Mouse (Mus musculus) CH12.LX (cell line): ENCODE measurements around the gene Tanc1. TPM values are rescaled to one million over a fixed set of nuclear protein-coding genes. Genes with fewer than 3 reads are reported as not detected.

Experiments used
- DNase-seq: peaks from one replicate; pipeline ENCODE4 v3.0.0-alpha.2; 2013; ENCODE audit errors: extremely low read depth
- H3K27ac ChIP-seq: 2 replicates; pipeline ENCODE4 v1.5.1; 2012; ENCODE audit warnings: low read depth, mild to moderate bottlenecking, control low read depth, moderate library complexity; ENCODE audit not compliant: insufficient read depth
- H3K27me3 ChIP-seq: replicated peaks from 2 replicates; pipeline ENCODE3; 2012; ENCODE audit warnings: inconsistent platforms
- H3K36me3 ChIP-seq, 2 experiments: replicated peaks in 1 of 2; 2 replicates each; pipeline versions ENCODE3 to v1.6.1; 2012; ENCODE audit warnings: inconsistent platforms in 1 of 2, low read length in 1 of 2, mild to moderate bottlenecking in 1 of 2, mixed read lengths in 1 of 2, moderate library complexity in 1 of 2; ENCODE audit not compliant: control insufficient read depth in 1 of 2, insufficient read depth in 1 of 2
- H3K4me1 ChIP-seq, 2 experiments: 2 replicates each; pipeline ENCODE4 v1.6.1; 2012; ENCODE audit warnings: inconsistent platforms in 1 of 2, moderate library complexity in 1 of 2; ENCODE audit not compliant: insufficient read depth in 2 of 2, control insufficient read depth in 1 of 2
- H3K4me2 ChIP-seq: 2 replicates; pipeline ENCODE4 v1.6.1; 2012; ENCODE audit warnings: low read depth, mild to moderate bottlenecking, control low read depth; ENCODE audit not compliant: poor library complexity, insufficient read depth, severe bottlenecking
- H3K4me3 ChIP-seq, 3 experiments: fragments of 150-350 bp in 1 of 3; sonication (generic) in 1 of 3; replicated peaks in 1 of 3; 2 replicates each; pipeline versions ENCODE3 to v1.5.1; 2011 to 2012; ENCODE audit warnings: low read depth in 2 of 3, low read length in 2 of 3, mild to moderate bottlenecking in 2 of 3, moderate library complexity in 2 of 3, control low read depth in 1 of 3, improper control_type of control experiment in 1 of 3, inconsistent platforms in 1 of 3, mixed read lengths in 1 of 3; ENCODE audit not compliant: poor library complexity in 1 of 3
- H3K79me2 ChIP-seq: replicated peaks from 2 replicates; pipeline ENCODE4 v1.6.1; 2012; ENCODE audit warnings: mild to moderate bottlenecking, moderate library complexity; ENCODE audit not compliant: control insufficient read depth, poor library complexity, insufficient read depth, severe bottlenecking; ENCODE audit errors: extremely low read depth
- H3K9ac ChIP-seq: 2 replicates; pipeline ENCODE4 v1.6.1; 2012; ENCODE audit warnings: low read depth, mild to moderate bottlenecking, control low read depth, moderate library complexity; ENCODE audit not compliant: insufficient read depth
- H3K9me3 ChIP-seq: replicated peaks from 2 replicates; pipeline ENCODE3; 2012; ENCODE audit warnings: low read length, inconsistent platforms, mixed read lengths
- CHD1 ChIP-seq: IDR thresholded peaks from 2 replicates; pipeline ENCODE4 v1.6.1; 2012; ENCODE audit warnings: low read depth, low read length, improper control_type of control experiment, inconsistent platforms
- CTCF ChIP-seq, 2 experiments: IDR thresholded peaks in 1 of 2; conservative IDR thresholded peaks in 1 of 2; 2 replicates each; pipeline ENCODE4 v1.5.1; 2011 to 2012; ENCODE audit warnings: low read depth in 2 of 2, low read length in 2 of 2, improper control_type of control experiment in 1 of 2, inconsistent platforms in 1 of 2, mild to moderate bottlenecking in 1 of 2, moderate library complexity in 1 of 2
- E2F4 ChIP-seq: IDR thresholded peaks from 2 replicates; pipeline ENCODE4 v1.6.1; 2011; ENCODE audit warnings: low read depth, low read length, improper control_type of control experiment; ENCODE audit not compliant: insufficient replicate concordance
- EP300 ChIP-seq: IDR thresholded peaks from 2 replicates; pipeline ENCODE4 v1.6.1; 2011; ENCODE audit warnings: low read length, improper control_type of control experiment
- ETS1 ChIP-seq: conservative IDR thresholded peaks from 2 replicates; pipeline ENCODE4 v1.6.1; 2012; ENCODE audit warnings: low read depth, mild to moderate bottlenecking, inconsistent platforms, low read length, improper control_type of control experiment, moderate library complexity
- HCFC1 ChIP-seq: IDR thresholded peaks from 2 replicates; pipeline ENCODE4 v1.6.1; 2012; ENCODE audit warnings: low read depth, mild to moderate bottlenecking, inconsistent platforms, low read length, improper control_type of control experiment
- IRF4 ChIP-seq: IDR thresholded peaks from 2 replicates; pipeline ENCODE4 v1.6.1; 2014; ENCODE audit warnings: low read depth, mild to moderate bottlenecking, inconsistent platforms, low read length, improper control_type of control experiment
- KAT2A ChIP-seq: IDR thresholded peaks from 2 replicates; pipeline ENCODE4 v1.6.1; 2012; ENCODE audit warnings: low read length, improper control_type of control experiment, inconsistent platforms; ENCODE audit not compliant: insufficient replicate concordance
- MAFK ChIP-seq: IDR thresholded peaks from 2 replicates; pipeline ENCODE4 v1.6.1; 2011; ENCODE audit warnings: low read length, improper control_type of control experiment; ENCODE audit not compliant: insufficient replicate concordance
- MAZ ChIP-seq: IDR thresholded peaks from 2 replicates; pipeline ENCODE4 v1.6.1; 2012; ENCODE audit warnings: low read depth, mild to moderate bottlenecking, inconsistent platforms, low read length, improper control_type of control experiment, moderate library complexity
- NELFE ChIP-seq: IDR thresholded peaks from 2 replicates; pipeline ENCODE4 v1.6.1; 2011; ENCODE audit warnings: low read depth, low read length, improper control_type of control experiment
- PAX5 ChIP-seq: IDR thresholded peaks from 2 replicates; pipeline ENCODE4 v1.6.1; 2012; ENCODE audit warnings: low read length, inconsistent platforms, mixed read lengths
- POLR2A ChIP-seq: IDR thresholded peaks from 2 replicates; pipeline ENCODE4 v1.6.1; 2011; ENCODE audit warnings: low read depth, mild to moderate bottlenecking, improper control_type of control experiment, low read length
- POLR2AphosphoS2 ChIP-seq: IDR thresholded peaks from 2 replicates; pipeline ENCODE4 v1.6.1; 2011; ENCODE audit warnings: low read depth, low read length, improper control_type of control experiment
- RAD21 ChIP-seq: IDR thresholded peaks from 2 replicates; pipeline ENCODE4 v1.6.1; 2011; ENCODE audit warnings: low read depth, mild to moderate bottlenecking, low read length, improper control_type of control experiment, moderate library complexity
- RCOR1 ChIP-seq: conservative IDR thresholded peaks from 2 replicates; pipeline ENCODE4 v1.6.1; 2012; ENCODE audit warnings: low read depth, mild to moderate bottlenecking, inconsistent platforms, low read length, improper control_type of control experiment
- UBTF ChIP-seq: IDR thresholded peaks from 2 replicates; pipeline ENCODE4 v1.6.1; 2012; ENCODE audit warnings: low read depth, mild to moderate bottlenecking, inconsistent platforms, low read length, improper control_type of control experiment, moderate library complexity
- USF1 ChIP-seq: IDR thresholded peaks from 2 replicates; pipeline ENCODE4 v1.6.1; 2014; ENCODE audit warnings: low read depth, mild to moderate bottlenecking, inconsistent platforms, low read length, improper control_type of control experiment
- ZKSCAN1 ChIP-seq: IDR thresholded peaks from 2 replicates; pipeline ENCODE4 v1.6.1; 2012; ENCODE audit warnings: low read depth, inconsistent platforms, low read length, improper control_type of control experiment, borderline replicate concordance
- ZMIZ1 ChIP-seq: IDR thresholded peaks from 2 replicates; pipeline ENCODE4 v1.6.1; 2012; ENCODE audit warnings: low read depth, mild to moderate bottlenecking, inconsistent platforms, low read length, improper control_type of control experiment
- ZNF384 ChIP-seq: IDR thresholded peaks from 2 replicates; pipeline ENCODE4 v1.6.1; 2012; ENCODE audit warnings: low read depth, low read length, improper control_type of control experiment, inconsistent platforms
- dilution Hi-C: fragments of 300-500 bp; cut with MboI; formaldehyde crosslinking; loops from 2 replicates; pipeline ENCODE4 v1.14.3; 2020; ENCODE audit warnings: low sequenced_read_pairs; ENCODE audit not compliant: extremely low pct_unique_long_range_greater_than_20kb, extremely low pct_ligation_motif_present
- in situ Hi-C: fragments of 300-500 bp; cut with MboI; formaldehyde crosslinking; loops from 3 replicates; pipeline ENCODE4 v1.14.3; 2019; ENCODE audit warnings: low sequenced_read_pairs, low pct_ligation_motif_present, low pct_unique_long_range_greater_than_20kb, mixed read lengths
- polyA plus RNA-seq: library from polyadenylated mRNA; unstranded; fragments of >175 nt; gene quantifications from 2 replicates; pipeline ENCODE4 v1.2.1, GENCODE M21; 2012; ENCODE audit warnings: low read depth; ENCODE audit not compliant: insufficient read length
- total RNA-seq, 2 experiments: library from RNA; depleted of rRNA; stranded (reverse); fragments of 300-350 nt in 1 of 2; fragments of >200 nt in 1 of 2; gene quantifications; 2 replicates each; pipeline ENCODE4 v1.2.3; 2012 to 2014

Gene Tanc1
- total and polyA plus RNA-seq, 3 experiments: 0.08 to 0.21 (median 0.08) TPM

DNA sequence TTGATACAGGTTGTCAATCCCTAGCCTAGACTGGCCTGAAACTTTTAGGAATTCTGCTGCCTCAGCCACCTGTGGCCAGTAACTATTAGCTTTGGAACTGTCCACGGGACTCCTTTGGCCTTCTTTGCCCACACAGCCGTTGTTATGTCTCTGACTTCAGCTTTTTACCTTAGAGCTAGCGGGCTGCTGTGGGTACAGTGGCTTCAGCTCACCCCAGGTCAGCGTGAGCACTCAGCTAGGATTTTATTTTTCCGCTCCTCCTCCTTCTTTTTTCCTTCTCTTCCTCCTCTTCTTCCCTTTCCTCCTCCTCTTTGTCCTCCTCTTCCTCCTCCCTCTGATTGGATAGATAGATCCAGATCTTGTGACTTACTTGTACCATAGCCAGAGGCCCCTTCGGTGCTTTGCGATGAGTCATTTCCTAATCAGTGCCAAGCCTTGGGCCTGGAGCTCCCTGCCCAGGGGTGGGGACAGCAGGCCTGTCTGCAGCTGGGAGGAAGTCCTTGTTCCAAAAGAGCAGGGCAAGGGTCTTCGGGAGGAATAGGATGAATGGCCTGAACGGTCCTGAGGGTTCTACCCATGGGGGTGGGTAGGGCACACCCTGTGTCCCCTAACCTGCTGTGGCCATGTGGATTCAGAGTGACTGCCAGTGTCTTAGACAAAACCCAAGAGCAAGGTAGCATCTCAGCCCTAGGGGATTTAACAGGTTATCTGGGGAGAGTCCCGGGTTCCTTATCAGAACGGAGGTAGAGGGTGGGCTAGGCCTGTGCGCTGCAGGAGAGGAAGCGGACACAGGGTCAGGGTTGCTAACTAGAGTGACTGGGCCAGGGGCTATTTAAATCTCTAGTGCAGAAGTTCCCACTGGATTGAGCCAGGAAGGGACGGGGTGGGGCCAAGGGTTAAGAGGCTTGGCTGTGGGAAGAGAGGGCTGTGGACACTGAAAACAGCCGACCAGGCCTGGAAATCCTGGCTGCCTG, 58.5 kb downstream of the Tanc1 start:
- Histone ChIP-seq H3K79me2 (no peaks in the 10 kb centered on the region), H3K27ac (no peak overlapping the region), H3K4me1 (peaks cover 4 to 17% of the 10 kb centered on the region in 2 experiments; a peak in 3 of 4 replicates), H3K9me3 (no peaks in the 10 kb centered on the region), H3K9ac (no peak overlapping the region), H3K4me2 (no peak overlapping the region), H3K36me3 (no peaks in the 10 kb centered on the region), H3K4me3 (no peak overlapping the region), H3K27me3 (no peaks in the 10 kb centered on the region)
- DNase-seq: peak; percentile 18
- in situ Hi-C loops: no loop called here
- no peak for TF ChIP-seq EP300
- TF ChIP-seq HCFC1: no peak
- no peak for TF ChIP-seq IRF4
- dilution Hi-C loops: no loop called here

DNA sequence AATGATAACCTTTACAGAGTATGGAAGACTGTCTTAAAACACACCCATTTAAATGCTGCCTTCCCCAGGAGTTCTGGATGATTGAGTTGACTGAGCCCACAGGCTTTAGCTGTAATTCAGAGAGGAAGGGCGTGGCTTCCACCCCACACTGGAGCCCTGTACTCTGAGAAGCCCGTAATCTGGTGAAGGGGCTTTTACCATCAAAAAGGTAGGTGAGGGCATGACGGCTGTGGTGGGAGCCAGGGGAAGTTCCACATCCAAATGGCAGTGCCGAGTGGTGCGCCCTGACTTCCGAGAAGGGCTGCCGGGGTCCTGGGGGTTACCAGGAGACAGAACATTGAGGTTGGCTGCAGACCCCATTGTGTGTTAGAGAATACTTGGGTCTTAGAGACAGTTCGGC, 59.8 kb downstream of the Tanc1 start:
- in situ Hi-C loops: no loop called here
- Histone ChIP-seq H3K79me2 (no peaks in the 10 kb centered on the region), H3K4me3 (no peak overlapping the region), H3K27me3 (no peaks in the 10 kb centered on the region), H3K4me2 (no peak overlapping the region), H3K27ac (no peak overlapping the region), H3K4me1 (peaks cover 4 to 17% of the 10 kb centered on the region in 2 experiments; a peak in 3 of 4 replicates), H3K9ac (no peak overlapping the region), H3K9me3 (no peaks in the 10 kb centered on the region), H3K36me3 (no peaks in the 10 kb centered on the region)
- no peak for TF ChIP-seq CTCF (conservative IDR thresholded peaks at IDR 0.05 in 1 of 2, IDR thresholded peaks at IDR 0.05 in 1 of 2; ENCODE audit: low read depth in 2 of 2, low read length in 2 of 2)
- TF ChIP-seq ETS1: no peak
- TF ChIP-seq E2F4: no peak
- TF ChIP-seq MAFK: no peak
- TF ChIP-seq RAD21: no peak
- TF ChIP-seq EP300: no peak
- TF ChIP-seq ZNF384: no peak
- TF ChIP-seq ZMIZ1: no peak
- TF ChIP-seq ZKSCAN1: no peak
- TF ChIP-seq POLR2A: no peak
- no peak for TF ChIP-seq PAX5
- no peak for TF ChIP-seq RCOR1
- no peak for TF ChIP-seq MAZ
- TF ChIP-seq NELFE: no peak
- TF ChIP-seq USF1: no peak
- TF ChIP-seq CHD1: no peak
- TF ChIP-seq HCFC1: no peak
- no peak for TF ChIP-seq POLR2AphosphoS2
- no peak for TF ChIP-seq UBTF
- TF ChIP-seq KAT2A: no peak
- dilution Hi-C loops: no loop called here
- no peak for DNase-seq
